Mouse (Mus musculus): ENCODE results near the gene Atp6v1g2.

DNA sequence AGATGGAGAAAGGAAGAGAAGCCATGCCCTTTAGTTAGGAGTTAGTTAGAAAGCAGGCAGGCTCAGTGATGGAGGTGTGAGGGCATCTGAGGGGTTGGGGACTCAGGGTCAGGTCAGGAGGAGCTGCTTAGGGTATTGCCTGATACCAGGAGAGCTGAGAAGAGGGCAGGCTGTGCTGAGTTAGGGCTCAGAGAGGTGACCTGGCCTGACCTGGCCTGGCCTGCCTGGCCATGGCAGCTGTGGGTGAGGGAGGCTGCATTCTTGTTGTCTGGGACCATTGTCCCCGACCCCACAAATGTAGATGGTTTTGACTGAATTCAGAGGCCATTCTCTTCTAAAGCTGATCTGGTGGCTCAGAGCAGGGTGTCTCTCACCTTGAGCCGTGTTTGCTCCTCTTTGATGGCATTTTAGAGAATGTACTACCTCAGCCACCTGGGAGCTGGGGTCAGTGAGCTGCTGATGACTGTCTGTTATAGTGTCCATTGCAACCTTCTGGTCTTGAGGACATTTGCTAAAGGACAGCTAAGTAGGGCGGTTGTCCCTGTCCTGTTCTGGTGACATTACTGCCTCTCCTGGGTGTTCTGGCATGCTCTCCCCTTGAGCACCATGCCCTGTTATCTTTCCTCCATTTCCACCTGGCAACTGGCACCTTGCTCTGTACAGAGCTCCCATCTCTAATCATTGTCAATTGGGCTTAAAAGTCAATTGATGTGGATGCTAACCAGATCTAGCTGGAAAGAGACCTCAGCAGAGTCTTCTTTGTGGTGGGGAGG lies 17.1 kb downstream of the Atp6v1g2 start:
- TF ChIP-seq CTCF (IDR thresholded peaks at IDR 0.05; ENCODE audit: borderline replicate concordance, insufficient read depth, low read depth, low read length) (no peak), POLR2A (IDR thresholded peaks at IDR 0.05; ENCODE audit: borderline replicate concordance, insufficient read depth, low read length) (no peak)

All from cerebellum, adult 2 months (tissue).